Mouse (Mus musculus) midbrain, embryonic 11.5 days (tissue): ENCODE results near the gene Fbxw10. TPM values are rescaled to one million over a fixed set of nuclear protein-coding genes. Genes with fewer than 3 reads are reported as not detected.

Source experiments
- ATAC-seq: fragments of 200-750 bp; cut with Nextera tagmentation; 2 replicates; pipeline ENCODE4 v1.8.0; 2017; ENCODE audit warnings: moderate TSS enrichment, moderate library complexity; ENCODE audit not compliant: low FRiP score
- DNase-seq: peaks from one replicate; pipeline ENCODE4 v3.0.0; 2015; ENCODE audit warnings: low spot score; ENCODE audit errors: missing footprints
- H3K27ac ChIP-seq: fragments of 300-500 bp; sonication (generic); 2 replicates; pipeline ENCODE4 v1.5.1; 2014; ENCODE audit warnings: low read depth, low read length
- H3K27me3 ChIP-seq: fragments of 300-500 bp; sonication (generic); 2 replicates; pipeline ENCODE4 v1.6.1; 2014; ENCODE audit warnings: mild to moderate bottlenecking, low read length, moderate library complexity, mixed read lengths; ENCODE audit not compliant: control insufficient read depth, insufficient read depth
- H3K36me3 ChIP-seq: fragments of 300-500 bp; sonication (generic); 2 replicates; pipeline ENCODE4 v1.6.1; 2014; ENCODE audit warnings: mild to moderate bottlenecking, low read length, moderate library complexity, mixed read lengths; ENCODE audit not compliant: control insufficient read depth, insufficient read depth
- H3K4me1 ChIP-seq: fragments of 300-500 bp; sonication (generic); 2 replicates; pipeline ENCODE4 v1.6.1; 2014; ENCODE audit warnings: low read length; ENCODE audit not compliant: control insufficient read depth, insufficient read depth
- H3K4me2 ChIP-seq: fragments of 300-500 bp; sonication (generic); 2 replicates; pipeline ENCODE4 v1.6.1; 2014; ENCODE audit warnings: mild to moderate bottlenecking, moderate library complexity
- H3K4me3 ChIP-seq: fragments of 300-500 bp; sonication (generic); 2 replicates; pipeline ENCODE4 v1.5.1; 2014; ENCODE audit warnings: low read depth, low read length
- H3K9ac ChIP-seq: fragments of 300-500 bp; sonication (generic); 2 replicates; pipeline ENCODE4 v1.6.1; 2014; ENCODE audit warnings: low read length
- H3K9me3 ChIP-seq: fragments of 300-500 bp; sonication (generic); 2 replicates; pipeline ENCODE4 v1.6.1; 2016; ENCODE audit warnings: low read length; ENCODE audit not compliant: control insufficient read depth
- WGBS: fragments of 180-500 bp; shearing (Covaris S2); extraction: QIAGEN DNeasy Blood & Tissue Kit; methylation state at CpG from one replicate; pipeline ENCODE4 v1.1.7; 2014; 5-methylcytosine and 5-hydroxymethylcytosine counted together
- polyA plus RNA-seq: library from polyadenylated mRNA; unstranded; fragments of >200 nt; fragmentation: Nextera tagmentation; extraction: Ambion mirVana; gene quantifications from 2 replicates; pipeline ENCODE4 v1.2.1, GENCODE M21; 2014

Gene Fbxw10
- polyA plus RNA-seq, 1 experiment from 2014 or later = 0.45 TPM

DNA sequence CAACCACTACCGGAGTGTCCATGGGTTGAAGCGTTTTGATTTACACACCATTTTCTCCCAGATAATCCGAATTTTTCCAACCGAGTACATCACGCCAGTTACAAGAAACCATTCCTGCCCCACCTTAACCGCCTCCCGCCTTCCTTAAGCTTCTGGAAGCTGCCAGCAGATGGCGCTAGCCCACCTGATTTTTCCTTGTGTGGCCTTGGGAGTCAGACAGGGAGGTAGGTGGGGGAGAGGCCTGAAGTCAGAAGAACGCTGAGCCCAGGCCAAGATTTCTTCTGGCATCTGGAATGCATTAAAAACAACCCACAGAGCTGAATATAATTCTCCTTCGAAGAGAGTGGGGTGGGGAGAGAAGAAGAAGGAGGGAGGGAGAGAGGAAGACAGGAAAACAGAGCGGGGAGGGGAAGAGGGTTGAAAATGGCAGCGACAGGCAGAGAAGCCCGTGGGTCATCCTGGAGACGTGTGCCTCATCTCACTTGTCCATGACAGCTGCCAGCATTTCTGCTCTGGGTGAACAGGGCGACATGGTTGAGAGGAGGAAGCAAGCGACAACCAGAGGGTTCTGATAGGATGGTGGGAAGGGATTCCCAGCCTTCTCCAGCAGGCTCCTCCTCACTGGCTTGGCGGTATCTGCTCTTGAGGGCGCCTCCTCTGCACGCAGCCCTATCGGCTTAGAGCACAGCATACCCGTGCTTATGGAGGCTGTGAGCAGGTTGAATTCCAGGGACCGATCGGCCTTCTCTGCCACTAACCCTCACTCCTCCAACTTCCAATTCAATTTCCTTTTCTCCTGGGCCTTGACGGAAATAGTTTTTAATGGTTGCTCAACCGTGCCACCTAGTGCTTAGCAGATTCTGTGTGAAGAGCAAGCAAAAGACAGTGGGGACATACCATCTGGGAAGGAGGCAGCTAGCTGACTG is 74.4 kb downstream of the Fbxw10 start:
- ATAC-seq = peak; percentile 78

GRCm38 (mm10) chr11:62924091-62924761 is 77.4 kb downstream of the Fbxw10 start:
- Histone ChIP-seq H3K4me1 (no peaks in the 10 kb centered on the region), H3K4me3 (no peak overlapping the region), H3K27me3 (no peaks in the 10 kb centered on the region), H3K9me3 (no peaks in the 10 kb centered on the region), H3K4me2 (no peak overlapping the region), H3K9ac (no peak overlapping the region), H3K36me3 (no peaks in the 10 kb centered on the region), H3K27ac (no peak overlapping the region)
- DNase-seq (no peak), ATAC-seq (no peak)
- 85% methylated on average over 6 of the region's 6 CpGs for WGBS

More for the DNA sequence above, 74.4 kb downstream of the Fbxw10 start:
- Histone ChIP-seq H3K9me3 (no peaks in the 10 kb centered on the region), H3K4me2 (peak overlapping the region; percentile 22), H3K4me3 (no peak overlapping the region), H3K27ac (no peak overlapping the region), H3K4me1 (no peaks in the 10 kb centered on the region), H3K36me3 (no peaks in the 10 kb centered on the region), H3K9ac (peak overlapping the region; percentile 25; the same call in 1 of the 2 replicates), H3K27me3 (no peaks in the 10 kb centered on the region)
- DNase-seq = peak; percentile 99
- 27% methylated on average over 25 of the region's 25 CpGs for WGBS

Other genes starting within 250 kb of the Fbxw10 start
- 12.5 and 12.6 TPM in 2 replicates for gene Lrrc75a, start 198.5 kb upstream of the Fbxw10 start, polyA plus RNA-seq
- 38.5 and 43.8 TPM in 2 replicates for gene Mmgt2, start 198.4 kb upstream of the Fbxw10 start, polyA plus RNA-seq
- 12.4 and 14.9 TPM in 2 replicates for gene Zfp287, start 115.2 kb upstream of the Fbxw10 start, polyA plus RNA-seq
- gene Gm10428, start 94.0 kb upstream of the Fbxw10 start, polyA plus RNA-seq = not detected in 2 replicates
- gene Zfp286, start 57.6 kb upstream of the Fbxw10 start, polyA plus RNA-seq = 28.4 and 32.0 TPM in 2 replicates
- gene Trim16, start 26.8 kb upstream of the Fbxw10 start, polyA plus RNA-seq = 3.9 and 4.4 TPM in 2 replicates
- gene Tvp23b, start 32.4 kb downstream of the Fbxw10 start, polyA plus RNA-seq = 44.4 and 48.7 TPM in 2 replicates
- 0.32 TPM in 1 of 2 replicates, not detected in the other for gene Cdrt4, start 104.1 kb downstream of the Fbxw10 start, polyA plus RNA-seq
- not detected in 2 replicates for gene Tekt3, start 214.6 kb downstream of the Fbxw10 start, polyA plus RNA-seq